Mouse (Mus musculus) urinary bladder, postnatal 25 days (tissue): ENCODE data around the gene Cnppd1.

Source experiments
- DNase-seq: peaks from one replicate; pipeline ENCODE4 v3.0.0; 2022; ENCODE audit warnings: low spot score

Cnppd1 gene

DNA sequence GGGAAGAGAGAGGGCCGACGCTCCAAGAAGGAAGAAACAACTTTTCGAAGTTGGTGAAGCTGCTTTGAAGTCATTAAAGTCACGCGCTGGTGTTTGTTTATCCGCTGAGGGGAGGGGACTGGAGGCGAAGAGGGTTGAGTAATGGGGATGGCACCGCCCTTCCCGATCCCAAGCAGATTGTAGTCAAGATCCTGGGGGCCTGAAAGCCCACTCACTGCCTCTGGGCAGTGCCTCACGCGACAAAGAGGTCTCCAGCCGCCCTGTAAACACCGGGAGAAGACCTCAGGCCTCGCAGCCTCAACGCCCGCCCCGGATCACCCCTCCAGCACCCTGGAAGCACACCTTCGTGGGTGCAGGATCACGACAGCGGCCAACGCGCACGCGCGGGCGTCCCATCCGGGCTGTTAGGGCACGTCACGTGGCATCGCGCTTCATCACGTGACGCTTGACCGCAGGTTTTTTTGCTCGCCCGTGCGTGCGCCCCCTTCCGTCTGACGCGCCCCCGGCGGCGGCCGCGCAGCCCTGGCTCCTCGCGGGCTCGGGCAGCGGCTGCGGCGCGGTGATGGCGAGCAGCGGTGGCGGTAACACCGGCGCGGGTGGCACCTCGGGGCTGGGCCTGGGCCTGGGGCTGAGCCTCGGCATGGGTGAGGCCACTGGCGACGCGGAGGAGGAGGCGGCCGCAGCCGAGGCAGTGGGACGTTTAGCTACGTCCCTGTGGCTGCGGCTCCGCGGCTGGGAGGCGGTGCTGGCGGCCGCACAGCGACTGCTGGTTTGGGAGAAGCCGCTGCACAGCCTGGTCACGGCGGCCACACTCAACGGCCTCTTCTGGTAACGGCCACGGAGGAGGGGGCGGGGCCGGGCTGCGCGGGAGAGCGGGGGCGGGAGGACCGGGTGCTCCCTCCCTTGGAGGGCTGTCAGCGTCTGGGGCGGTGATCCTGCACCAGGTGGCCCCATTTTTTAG, at the start of gene Cnppd1, which contains the start of gene Retreg2:
Gene Cnppd1, minus strand, starts transcription at position 411 of the 961 bp plus-strand sequence.
Gene Retreg2, plus strand, starts transcription at position 478 of the 961 bp plus-strand sequence.
- peak; percentile 96 for DNase-seq

DNA sequence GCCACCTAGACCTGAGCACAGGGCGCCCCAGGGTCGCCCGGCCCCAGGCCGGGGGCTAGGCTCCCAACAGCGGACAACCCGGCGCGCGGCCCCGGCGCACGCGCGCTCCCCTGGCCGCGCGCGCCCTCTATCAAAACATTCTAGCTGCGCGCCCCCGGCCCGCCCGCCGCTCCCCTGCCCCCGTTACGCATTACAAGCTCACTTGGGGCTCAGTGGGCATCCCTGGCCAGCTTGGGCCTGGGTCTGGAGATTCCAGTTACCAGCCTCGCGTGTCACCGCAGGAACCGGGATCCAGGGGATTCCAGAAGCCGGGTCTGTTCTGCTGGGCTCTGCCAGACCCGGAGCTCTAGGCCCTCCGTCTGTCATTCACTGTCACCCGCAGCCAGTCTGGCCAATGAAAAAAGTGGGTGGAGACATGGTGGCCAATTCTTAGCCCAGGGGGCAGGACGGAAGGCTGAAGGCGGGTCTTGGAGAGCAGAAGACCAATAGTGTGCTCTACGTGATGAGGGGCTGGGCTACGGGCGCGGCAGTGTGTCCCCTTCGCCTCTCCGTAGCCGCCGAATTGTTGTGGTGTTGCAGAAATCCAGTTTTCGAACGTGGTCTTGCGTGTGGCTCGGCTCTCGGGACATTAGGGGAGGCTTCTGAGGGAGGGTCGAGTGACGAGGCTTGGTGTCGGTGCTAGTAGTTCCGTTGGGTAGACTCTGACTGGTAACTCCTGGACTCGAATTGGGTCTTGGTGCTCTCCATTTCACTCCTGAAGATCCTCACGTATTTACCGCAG, 49.3 kb upstream of the Cnppd1 start, which contains the start of the genes Ankzf1 and Atg9a:
Gene Ankzf1, plus strand, starts transcription at position 530 of the 781 bp plus-strand sequence.
Gene Atg9a, minus strand, starts transcription at position 575 of the 781 bp plus-strand sequence.
- DNase-seq, result peak; percentile 76

- DNase-seq, result no peak
Measured at GRCm38 (mm10) chr1:75191258-75191621, 48.7 kb upstream of the Cnppd1 start.

DNA sequence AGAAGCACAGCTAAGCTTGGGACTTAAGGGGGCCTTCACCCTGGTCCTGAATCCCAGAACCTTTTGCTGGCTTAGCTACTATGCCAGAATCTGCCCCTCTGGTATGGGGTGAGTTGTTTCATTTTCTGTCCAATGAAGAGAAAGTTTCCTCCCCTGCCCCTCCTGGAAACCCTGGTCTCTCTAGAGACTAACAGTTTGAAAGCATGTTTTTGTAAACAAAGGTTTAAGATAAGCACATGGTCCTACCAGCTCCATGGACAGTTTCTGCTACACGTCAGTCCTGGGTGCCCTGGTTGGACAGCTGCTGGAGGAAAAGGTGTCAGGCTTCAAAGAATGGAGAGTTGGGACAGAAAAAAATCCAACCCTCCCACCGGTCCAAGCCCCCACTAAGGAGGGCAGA, 48.1 kb upstream of the Cnppd1 start:
- no peak for DNase-seq

DNA sequence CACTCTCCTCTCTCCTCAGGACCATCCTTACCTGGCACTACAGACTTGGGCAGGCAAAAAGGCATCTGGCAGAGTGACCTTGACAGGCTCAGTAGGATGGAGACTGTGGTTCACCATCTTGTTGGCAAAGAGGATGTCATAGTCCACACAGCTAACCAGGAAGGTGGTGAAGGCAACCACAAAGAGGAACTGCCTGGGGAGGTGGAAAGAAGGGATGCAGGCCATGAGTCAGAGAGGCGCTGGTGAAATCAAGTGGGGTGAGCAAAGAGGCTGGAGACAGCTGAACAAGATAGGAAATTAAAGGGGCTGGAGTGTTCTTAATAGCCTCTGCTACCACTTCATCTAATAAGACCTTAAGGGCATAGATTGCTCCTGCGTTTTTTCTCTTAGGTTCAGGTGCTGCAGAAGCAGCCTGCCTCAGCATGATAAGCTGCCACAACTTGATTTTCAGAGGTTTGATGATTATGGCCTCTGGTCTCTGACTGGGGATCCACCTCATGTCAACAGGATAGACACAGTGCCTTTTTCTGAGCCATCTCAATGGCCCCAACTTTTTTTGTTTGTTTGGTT, 45.5 kb upstream of the Cnppd1 start:
- no peak for DNase-seq

- DNase-seq, result no peak
Measured at GRCm38 (mm10) chr1:75187126-75187525, 44.6 kb upstream of the Cnppd1 start.

DNA sequence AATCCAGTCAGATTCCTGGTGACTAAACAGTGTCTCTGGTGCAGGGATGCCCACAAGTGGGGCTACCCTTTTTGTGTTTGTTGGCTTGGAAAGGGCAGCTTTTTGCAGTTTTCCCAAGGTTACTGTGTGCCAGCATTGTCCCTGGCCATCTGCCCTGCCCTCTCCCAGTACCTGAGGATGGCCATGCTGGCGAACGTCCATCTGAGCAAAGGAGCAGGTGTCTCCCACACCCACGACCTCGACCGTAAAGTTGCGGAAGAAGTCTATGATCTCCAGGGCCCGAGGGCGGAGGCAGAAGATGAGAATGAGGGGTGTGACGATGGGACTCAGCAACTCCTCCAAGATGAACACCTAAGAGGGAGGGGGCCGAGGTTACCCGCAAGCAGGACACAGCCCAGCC, 43.0 kb upstream of the Cnppd1 start:
- no peak for DNase-seq

- no peak for DNase-seq
Measured at GRCm38 (mm10) chr1:75182160-75182559, 39.6 kb upstream of the Cnppd1 start.

GRCm38 (mm10) chr1:75181377-75181870, 38.9 kb upstream of the Cnppd1 start:
- no peak for DNase-seq

DNA sequence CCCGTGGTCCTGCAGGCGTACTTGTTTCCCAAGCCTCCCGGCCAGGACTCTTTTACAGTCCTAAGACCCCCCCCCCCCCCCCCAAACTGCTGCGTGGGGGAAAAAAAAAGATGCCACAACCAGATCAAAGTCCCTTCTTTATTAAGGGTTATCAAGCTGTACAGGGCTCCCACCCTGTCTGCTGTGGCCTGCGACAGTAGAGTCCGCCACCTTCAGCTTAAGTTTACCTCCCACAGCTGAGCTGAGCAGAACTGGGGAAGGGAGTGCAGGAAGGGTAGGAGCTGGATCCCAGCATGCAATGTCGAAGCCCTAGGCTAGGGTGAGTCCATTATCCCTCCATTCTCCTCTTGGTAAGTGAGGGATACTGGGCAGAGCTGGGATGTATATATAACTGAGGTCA, 38.2 kb upstream of the Cnppd1 start:
- no peak for DNase-seq

DNA sequence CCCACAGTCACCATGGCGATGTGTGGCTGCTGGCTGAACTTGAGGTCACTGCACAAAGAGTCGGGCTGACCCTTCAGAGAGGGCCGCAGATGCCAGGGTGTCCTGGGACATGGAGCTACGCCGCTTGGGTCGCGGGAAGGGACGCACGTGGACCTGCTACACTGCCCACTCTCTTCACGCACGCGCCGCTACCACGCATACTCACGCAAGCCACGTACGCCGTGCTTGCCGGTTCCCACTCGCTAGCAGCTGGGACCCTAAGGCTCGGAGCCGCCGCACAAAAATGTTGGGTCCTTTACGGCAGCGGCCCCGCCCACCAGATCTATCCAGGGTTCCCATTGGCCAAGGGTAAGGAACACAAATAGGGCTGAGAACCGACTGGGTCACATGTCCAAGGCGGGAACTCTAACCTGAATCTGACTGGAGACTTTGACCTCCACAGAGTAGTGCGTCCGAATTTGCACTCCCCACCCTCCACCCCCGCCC, 37.6 kb upstream of the Cnppd1 start, which contains the start of gene Abcb6:
Gene Abcb6, minus strand, starts transcription at position 288 of the 486 bp plus-strand sequence.
- peak; percentile 70 for DNase-seq

DNA sequence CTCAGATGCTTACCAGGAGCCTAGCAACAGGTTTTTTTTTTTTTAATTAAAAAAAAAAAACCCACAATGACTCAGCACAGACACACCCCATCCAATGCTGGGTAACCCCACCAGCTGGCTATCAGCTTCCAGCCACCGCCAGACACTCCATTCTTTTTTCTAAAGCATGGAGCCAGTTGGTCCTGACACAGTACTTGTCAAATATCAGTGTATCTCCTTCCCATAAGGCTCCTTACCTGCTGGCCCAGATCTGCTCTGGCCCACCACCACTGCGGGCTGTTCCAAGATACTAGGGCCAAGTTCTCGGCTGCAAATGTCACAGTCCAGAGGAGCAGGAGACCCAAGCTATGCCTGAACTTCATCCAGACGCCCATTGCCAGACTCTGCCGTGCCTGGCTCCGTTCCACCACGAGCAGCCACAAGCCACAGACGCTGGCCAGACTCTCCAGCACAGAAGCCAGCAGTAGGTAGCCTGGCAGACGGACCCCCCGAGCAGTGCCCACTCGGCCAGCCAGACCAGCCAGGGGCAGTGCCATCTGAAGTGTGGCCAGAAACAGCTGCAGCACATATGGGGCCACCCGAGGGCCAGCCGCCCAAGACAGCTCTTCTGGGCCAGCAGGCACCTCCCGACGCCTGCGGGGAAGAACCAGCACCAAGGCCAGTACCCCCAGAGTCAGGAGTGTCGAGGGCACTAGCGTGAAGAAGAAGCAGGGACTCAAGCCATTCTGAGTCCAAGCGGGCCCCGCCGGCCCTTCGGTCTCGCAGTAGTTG, 37.0 kb upstream of the Cnppd1 start:
- peak; percentile 14 for DNase-seq

- peak; percentile 96 for DNase-seq
Measured at GRCm38 (mm10) chr1:75168472-75169464, 26.3 kb upstream of the Cnppd1 start, which contains the start of gene Zfand2b. Gene Zfand2b, plus strand, starts transcription at chr1:75168646.

- no peak for DNase-seq
Measured at GRCm38 (mm10) chr1:75168093-75168471, 25.6 kb upstream of the Cnppd1 start.

GRCm38 (mm10) chr1:75160256-75160617, 17.7 kb upstream of the Cnppd1 start:
- no peak for DNase-seq

DNA sequence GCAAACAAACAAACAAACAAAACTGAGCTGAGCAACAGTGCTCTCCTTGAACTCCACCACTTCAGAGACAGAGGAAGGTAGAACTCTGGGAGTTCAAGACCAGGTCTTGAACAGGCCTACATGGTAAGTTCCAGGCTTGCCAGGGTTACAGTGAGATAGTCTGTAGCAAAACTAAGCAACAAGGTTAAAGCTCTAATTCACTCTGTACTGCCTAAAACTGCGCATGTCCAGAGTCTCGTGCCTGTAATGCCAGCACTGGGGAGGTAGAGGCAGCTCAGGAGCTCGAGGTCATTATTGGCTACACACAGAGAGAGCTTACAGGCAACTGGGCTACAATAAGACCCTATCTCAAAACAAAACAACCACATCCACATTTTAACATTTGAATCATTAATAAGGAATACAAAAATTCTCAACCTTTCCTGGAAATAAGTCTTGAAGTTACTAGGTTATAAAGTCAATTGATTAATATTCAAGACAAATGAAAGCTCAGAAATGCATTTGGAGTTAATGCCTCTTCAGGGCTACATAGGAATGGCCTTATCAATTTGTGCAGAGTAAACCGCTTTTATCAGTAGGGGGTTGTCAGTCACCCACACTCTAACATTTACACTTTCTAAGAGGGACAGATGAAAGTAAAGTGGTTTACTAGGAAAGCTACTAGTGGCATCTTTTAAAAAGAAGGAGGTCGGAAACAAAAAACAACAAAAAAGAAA, 17.2 kb upstream of the Cnppd1 start:
- DNase-seq, result no peak

DNA sequence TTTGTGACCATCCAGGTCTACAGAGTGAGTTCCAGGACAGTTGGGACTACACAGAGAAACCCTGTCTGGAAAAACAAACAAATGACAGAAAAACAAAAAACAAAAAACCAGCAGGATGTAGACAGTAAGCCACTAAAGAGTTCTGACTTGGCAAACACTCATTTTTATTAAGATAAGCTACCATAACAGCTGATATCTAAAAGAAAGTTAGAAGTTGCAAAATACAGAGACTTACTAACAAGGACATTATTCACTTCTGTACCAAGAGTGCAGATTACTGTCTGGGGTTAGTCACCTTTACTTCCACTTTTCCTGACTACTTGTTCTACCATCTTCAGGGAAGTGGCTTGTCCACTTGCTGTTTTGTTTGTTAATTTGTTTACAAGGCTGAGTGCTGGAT, 16.5 kb upstream of the Cnppd1 start:
- no peak for DNase-seq

GRCm38 (mm10) chr1:75155837-75156236, 13.3 kb upstream of the Cnppd1 start:
- no peak for DNase-seq

DNA sequence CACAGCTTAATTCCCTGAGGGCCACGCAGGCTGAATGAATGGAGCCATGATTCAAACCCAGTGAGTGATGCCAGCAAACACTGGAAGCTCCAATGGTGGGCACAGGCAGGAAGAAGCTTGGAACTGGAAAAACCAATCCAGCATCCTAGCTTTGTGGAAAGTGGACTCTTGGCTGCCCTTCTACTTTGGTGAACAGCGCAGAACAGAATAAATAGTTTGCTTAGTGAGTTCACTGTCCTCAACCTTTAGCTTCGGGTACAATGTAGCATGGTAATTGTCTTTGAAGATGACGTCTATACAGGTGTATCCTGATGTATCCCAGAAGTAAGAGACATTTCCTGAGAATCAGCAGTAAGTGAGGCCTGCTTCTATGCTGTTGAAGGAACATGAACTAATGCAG, 6.2 kb upstream of the Cnppd1 start:
- no peak for DNase-seq
